Mouse (Mus musculus) forebrain, embryonic 16.5 days (tissue): ENCODE results near the gene Ugt1a6b. TPM values are rescaled to one million over a fixed set of nuclear protein-coding genes. Genes with fewer than 3 reads are reported as not detected.
"Not testable (repeated sequence)": the region's sequence is repeated elsewhere in the genome, so short reads cannot be mapped to it uniquely, and the experiment has no call there.

Experiments
- ATAC-seq: fragments of 200-750 bp; cut with Nextera tagmentation; 2 replicates; pipeline ENCODE4 v1.8.0; 2017; ENCODE audit warnings: mild to moderate bottlenecking, moderate library complexity
- H3K27ac ChIP-seq: fragments of 300-500 bp; sonication (generic); 2 replicates; pipeline ENCODE4 v1.5.1; 2014; ENCODE audit warnings: low read length, control low read depth
- H3K27me3 ChIP-seq: fragments of 300-500 bp; sonication (generic); replicated peaks from 2 replicates; pipeline ENCODE4 v1.6.1; 2014; ENCODE audit warnings: low read length; ENCODE audit not compliant: control insufficient read depth, insufficient read depth
- H3K36me3 ChIP-seq: fragments of 300-500 bp; sonication (generic); 2 replicates; pipeline ENCODE4 v1.6.1; 2014; ENCODE audit not compliant: control insufficient read depth, insufficient read depth
- H3K4me1 ChIP-seq: fragments of 300-500 bp; sonication (generic); replicated peaks from 2 replicates; pipeline ENCODE4 v1.6.1; 2014; ENCODE audit warnings: low read length; ENCODE audit not compliant: control insufficient read depth, insufficient read depth
- H3K4me2 ChIP-seq: fragments of 300-500 bp; sonication (generic); 2 replicates; pipeline ENCODE4 v1.6.1; 2014; ENCODE audit warnings: mild to moderate bottlenecking, low read length, control low read depth
- H3K4me3 ChIP-seq: fragments of 300-500 bp; sonication (generic); replicated peaks from 2 replicates; pipeline ENCODE4 v1.5.1; 2014; ENCODE audit warnings: mild to moderate bottlenecking, low read length, control low read depth
- H3K9ac ChIP-seq: fragments of 300-500 bp; sonication (generic); replicated peaks from 2 replicates; pipeline ENCODE4 v1.6.1; 2014; ENCODE audit warnings: low read depth, low read length, control low read depth
- H3K9me3 ChIP-seq: fragments of 300-500 bp; sonication (generic); 2 replicates; pipeline ENCODE4 v1.6.1; 2016; ENCODE audit warnings: low read length; ENCODE audit not compliant: control insufficient read depth
- WGBS: fragments of 180-500 bp; shearing (Covaris S2); extraction: QIAGEN DNeasy Blood & Tissue Kit; methylation state at CpG from one replicate; pipeline ENCODE4 v1.1.7; 2014; 5-methylcytosine and 5-hydroxymethylcytosine counted together
- polyA plus RNA-seq: library from polyadenylated mRNA; unstranded; fragments of >200 nt; fragmentation: Nextera tagmentation; extraction: Ambion mirVana; gene quantifications from 2 replicates; pipeline ENCODE4 v1.2.1, GENCODE M21; 2015

Ugt1a6b gene
- polyA plus RNA-seq, 1 experiment from 2014 or later = 1.0 TPM

DNA sequence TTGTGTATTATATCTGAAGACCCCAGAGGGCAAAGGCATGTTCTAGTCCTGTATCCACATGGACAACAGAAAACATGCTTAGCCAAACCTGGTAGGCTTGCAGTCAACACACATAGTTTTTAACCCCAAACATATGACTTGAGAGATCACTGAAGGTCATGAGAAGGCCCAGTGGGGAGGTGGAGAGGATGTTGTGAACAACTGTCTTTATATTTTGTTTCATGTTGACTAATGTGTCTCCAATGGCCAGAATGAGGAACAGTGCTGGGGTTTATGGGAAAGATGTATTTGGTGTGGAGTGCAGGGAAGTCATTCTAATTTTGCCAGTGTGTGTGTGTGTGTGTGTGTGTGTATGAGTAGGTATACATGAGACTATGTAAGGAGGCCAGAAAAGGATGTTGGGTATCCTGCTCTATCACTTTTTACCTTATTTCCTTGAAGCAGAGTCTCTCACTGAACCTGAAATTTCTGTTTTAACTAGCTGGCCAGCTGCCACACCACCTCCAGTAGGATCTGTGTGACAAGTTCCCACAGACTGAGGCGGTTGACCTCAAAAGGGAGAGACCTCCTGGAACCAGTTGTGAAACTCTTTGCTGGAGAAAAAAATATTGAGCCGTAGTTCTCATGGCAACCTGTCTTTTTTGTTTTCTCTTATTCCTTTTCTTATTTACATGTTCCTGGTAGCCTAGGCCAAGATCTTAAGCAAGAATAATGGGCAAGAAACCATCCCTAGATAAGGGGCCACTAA lies 121.2 kb downstream of the Ugt1a6b start:
- Histone ChIP-seq H3K9me3 (peaks cover 41% of the 10 kb centered on the region), H3K27ac (no peak overlapping the region), H3K36me3 (no peaks in the 10 kb centered on the region), H3K4me1 (no peaks in the 10 kb centered on the region), H3K4me3 (no peak overlapping the region), H3K4me2 (no peak overlapping the region), H3K9ac (no peak overlapping the region), H3K27me3 (no peaks in the 10 kb centered on the region)
- ATAC-seq = no peak
- 68% methylated on average over 2 of the region's 2 CpGs for whole genome bisulfite sequencing

DNA sequence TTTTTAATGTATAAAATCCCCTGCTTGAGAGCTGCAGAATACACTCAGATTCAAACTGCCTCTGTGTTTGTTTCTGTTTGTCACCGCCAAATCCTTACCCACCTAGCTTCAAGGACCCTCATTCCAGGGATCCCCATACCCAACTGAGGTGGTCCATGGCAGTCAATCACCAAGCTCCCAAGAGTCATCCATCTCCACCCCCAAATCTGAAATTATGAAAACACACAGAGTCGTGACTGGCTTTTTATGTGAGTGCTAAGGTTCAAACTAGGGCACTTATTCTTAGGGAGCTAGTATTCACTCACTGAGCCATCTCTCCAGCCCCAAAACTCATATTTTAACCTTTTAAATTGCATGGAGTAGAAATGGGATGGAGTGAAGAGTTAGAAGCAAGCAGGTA lies 122.2 kb downstream of the Ugt1a6b start:
- 37% methylated on average over 2 of the region's 2 CpGs for WGBS
- H3K4me3 ChIP-seq, H3K4me1 ChIP-seq, H3K4me2 ChIP-seq, ATAC-seq, H3K27ac ChIP-seq, H3K27me3 ChIP-seq, H3K36me3 ChIP-seq, H3K9ac ChIP-seq: not testable (repeated sequence)
- H3K9me3 ChIP-seq = peaks cover 52% of the 10 kb centered on the region

DNA sequence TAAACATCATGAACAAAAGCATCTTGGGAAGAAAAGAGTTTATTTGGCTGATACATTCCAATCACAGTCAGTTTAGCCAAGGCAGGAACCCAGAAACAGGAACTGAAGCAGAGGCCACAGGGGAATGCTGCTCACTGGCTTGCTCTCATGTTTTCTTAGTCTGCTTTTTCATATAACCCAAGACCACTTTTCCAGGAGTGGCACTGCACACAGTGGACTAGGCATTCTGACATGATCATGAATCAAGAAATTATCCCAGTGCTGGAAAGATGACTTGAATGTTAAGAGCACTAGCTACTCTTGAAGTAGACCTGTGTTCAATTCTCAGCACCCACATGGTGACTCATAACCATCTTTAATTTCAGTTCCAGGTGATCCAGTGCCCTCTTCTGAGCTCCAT lies 122.7 kb downstream of the Ugt1a6b start:
- no peaks in the 10 kb centered on the region for H3K27me3 ChIP-seq
- no peaks in the 10 kb centered on the region for H3K4me1 ChIP-seq
- H3K9me3 ChIP-seq = peaks cover 56% of the 10 kb centered on the region
- H3K4me2 ChIP-seq = no peak overlapping the region
- no peak overlapping the region for H3K27ac ChIP-seq
- no peak for ATAC-seq
- H3K36me3 ChIP-seq = no peaks in the 10 kb centered on the region
- H3K9ac ChIP-seq = no peak overlapping the region
- no peak overlapping the region for H3K4me3 ChIP-seq

- no peak for ATAC-seq
- no peak within 1 kb of the TSS for H3K4me3 ChIP-seq
- H3K27me3 ChIP-seq = no peaks in the 10 kb centered on the region
- no peak within 1 kb of the TSS for H3K4me2 ChIP-seq
- H3K36me3 ChIP-seq = no peaks in the 10 kb centered on the region
- no peaks in the 10 kb centered on the region for H3K4me1 ChIP-seq
- no peak within 1 kb of the TSS for H3K27ac ChIP-seq
- no peak within 1 kb of the TSS for H3K9ac ChIP-seq
- peaks cover 66% of the 10 kb centered on the region for H3K9me3 ChIP-seq
- WGBS = 54% methylated on average over 5 of the region's 5 CpGs
Observed at GRCm38 (mm10) chr1:88226670-88227379, 123.8 kb downstream of the Ugt1a6b start, which contains the start of gene Mroh2a. Mroh2a (plus strand) TSS chr1:88226986.

- Histone ChIP-seq H3K36me3 (no peaks in the 10 kb centered on the region), H3K27me3 (no peaks in the 10 kb centered on the region), H3K9me3 (peaks cover 70% of the 10 kb centered on the region), H3K9ac (no peak overlapping the region), H3K4me3 (no peak overlapping the region), H3K27ac (no peak overlapping the region), H3K4me1 (no peaks in the 10 kb centered on the region), H3K4me2 (no peak overlapping the region)
- ATAC-seq = no peak
- WGBS = 61% methylated on average over 2 of the region's 2 CpGs
Observed at GRCm38 (mm10) chr1:88227482-88227881, 124.4 kb downstream of the Ugt1a6b start.

DNA sequence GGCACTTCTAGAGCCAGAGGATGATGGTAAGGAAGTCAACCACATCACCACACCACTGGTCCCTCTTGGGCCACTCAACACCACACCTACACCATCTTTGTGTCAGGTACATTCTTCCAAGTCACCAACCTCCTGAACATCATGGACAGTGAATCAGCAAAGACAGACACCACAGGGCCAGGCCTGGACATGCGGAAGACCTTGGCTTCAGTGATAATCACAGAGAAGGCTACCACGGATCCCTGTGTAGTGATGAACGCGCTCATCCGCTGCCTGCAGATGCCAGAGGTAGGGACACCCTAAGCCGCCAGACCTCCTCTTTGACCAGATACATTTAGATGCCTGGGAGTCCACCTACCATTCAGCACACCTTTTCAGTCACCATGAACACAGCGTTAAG lies 125.1 kb downstream of the Ugt1a6b start:
- Histone ChIP-seq H3K4me2 (no peak overlapping the region), H3K4me1 (no peaks in the 10 kb centered on the region), H3K36me3 (no peaks in the 10 kb centered on the region), H3K27ac (no peak overlapping the region), H3K4me3 (no peak overlapping the region), H3K27me3 (no peaks in the 10 kb centered on the region), H3K9me3 (peaks cover 76% of the 10 kb centered on the region), H3K9ac (no peak overlapping the region)
- WGBS = 69% methylated on average over 7 of the region's 7 CpGs
- ATAC-seq = no peak

DNA sequence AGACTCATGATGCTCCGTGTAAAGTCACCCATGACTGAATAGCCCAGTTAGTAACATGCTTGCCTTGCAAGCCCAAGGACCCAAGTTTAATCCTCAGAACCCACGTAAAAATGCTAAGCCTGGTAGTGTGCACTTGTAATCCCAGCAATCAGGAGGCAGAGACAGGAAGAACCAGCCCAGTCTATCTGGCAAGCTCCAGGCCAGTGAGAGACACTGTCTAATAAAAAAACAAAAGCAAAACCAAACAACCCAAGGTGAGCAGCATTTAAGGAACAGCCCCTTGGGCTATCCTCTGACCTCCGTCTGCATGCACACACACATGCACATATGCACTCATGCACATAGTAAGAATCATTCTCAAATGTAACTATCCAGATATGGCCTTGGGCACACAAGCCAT lies 126.5 kb downstream of the Ugt1a6b start:
- H3K27ac ChIP-seq = no peak overlapping the region
- H3K4me1 ChIP-seq = no peaks in the 10 kb centered on the region
- 80% methylated on average over 3 of the region's 3 CpGs for WGBS
- H3K4me3 ChIP-seq = no peak overlapping the region
- H3K4me2 ChIP-seq = no peak overlapping the region
- H3K9me3 ChIP-seq = peaks cover 88% of the 10 kb centered on the region
- ATAC-seq = no peak
- H3K27me3 ChIP-seq = no peaks in the 10 kb centered on the region
- H3K36me3 ChIP-seq = no peaks in the 10 kb centered on the region
- no peak overlapping the region for H3K9ac ChIP-seq

DNA sequence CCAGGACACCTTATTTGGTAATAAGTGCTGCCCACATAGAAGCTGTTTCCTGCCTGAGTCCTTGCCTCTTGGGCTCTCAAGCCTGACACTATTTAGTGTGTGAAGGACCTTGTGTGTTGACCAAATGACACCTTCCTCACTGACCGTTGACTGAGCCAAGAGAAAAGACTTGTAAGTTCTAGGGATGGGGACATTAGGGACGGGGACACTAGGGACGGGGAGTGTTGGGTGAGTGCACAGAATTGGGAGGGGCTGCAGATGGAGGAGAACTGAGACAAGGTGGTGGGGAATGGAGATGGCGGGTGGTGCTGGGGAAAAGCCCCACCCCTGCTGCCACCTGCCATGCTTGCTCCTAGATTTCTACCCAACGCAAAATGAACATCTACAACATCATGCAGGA lies 126.9 kb downstream of the Ugt1a6b start:
- Histone ChIP-seq H3K36me3 (no peaks in the 10 kb centered on the region), H3K9me3 (peaks cover 92% of the 10 kb centered on the region), H3K27me3 (no peaks in the 10 kb centered on the region), H3K9ac (no peak overlapping the region), H3K4me2 (no peak overlapping the region), H3K4me3 (no peak overlapping the region), H3K4me1 (no peaks in the 10 kb centered on the region), H3K27ac (no peak overlapping the region)
- no peak for ATAC-seq
- 85% methylated on average over 5 of the region's 5 CpGs for WGBS

DNA sequence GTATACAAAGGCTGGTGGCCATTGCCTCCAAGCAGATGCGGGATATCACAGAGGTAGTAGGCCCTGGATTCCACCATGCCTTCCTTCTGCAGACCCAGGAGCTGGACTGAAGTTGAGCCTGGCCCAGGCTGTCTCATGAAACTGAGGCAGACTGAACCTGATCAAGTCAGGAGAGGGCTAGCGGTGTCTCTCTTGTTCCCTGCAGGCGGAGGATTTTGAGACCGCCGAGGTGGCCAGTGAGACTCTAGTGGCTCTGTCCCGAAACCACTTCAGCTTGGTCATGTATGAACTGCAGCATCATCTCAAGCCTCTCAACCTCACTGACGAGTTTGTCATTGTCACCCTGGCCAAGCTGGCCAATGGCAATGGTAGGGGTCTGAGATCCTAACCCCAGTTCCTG lies 127.4 kb downstream of the Ugt1a6b start:
- H3K4me3 ChIP-seq = no peak overlapping the region
- no peak overlapping the region for H3K9ac ChIP-seq
- ATAC-seq = no peak
- no peaks in the 10 kb centered on the region for H3K36me3 ChIP-seq
- 71% methylated on average over 7 of the region's 7 CpGs for WGBS
- peaks cover 95% of the 10 kb centered on the region for H3K9me3 ChIP-seq
- H3K4me2 ChIP-seq = no peak overlapping the region
- H3K27ac ChIP-seq = no peak overlapping the region
- no peaks in the 10 kb centered on the region for H3K27me3 ChIP-seq
- H3K4me1 ChIP-seq = no peaks in the 10 kb centered on the region
